Mouse (Mus musculus) ES-Bruce4 (cell line): ENCODE results near the gene Cbx8. TPM values are rescaled to one million over a fixed set of nuclear protein-coding genes. Genes with fewer than 3 reads are reported as not detected.

Experiments
- H3K27ac ChIP-seq: 2 replicates; pipeline ENCODE4 v1.5.1; 2012; ENCODE audit warnings: low read length, inconsistent platforms; ENCODE audit not compliant: insufficient read depth
- H3K27me3 ChIP-seq: 2 replicates; pipeline ENCODE4 v1.6.1; 2012; ENCODE audit warnings: mild to moderate bottlenecking, low read length, inconsistent platforms; ENCODE audit not compliant: control insufficient read depth, poor library complexity, insufficient read depth, severe bottlenecking
- H3K36me3 ChIP-seq: 2 replicates; pipeline ENCODE4 v1.6.1; 2012; ENCODE audit warnings: inconsistent platforms, mild to moderate bottlenecking, low read length, moderate library complexity; ENCODE audit not compliant: control insufficient read depth, poor library complexity, insufficient read depth, severe bottlenecking
- H3K4me1 ChIP-seq: one replicate; pipeline ENCODE4 v1.8.1; 2011; ENCODE audit warnings: low read length; ENCODE audit not compliant: control insufficient read depth, insufficient read depth
- H3K4me3 ChIP-seq: 2 replicates; pipeline ENCODE4 v1.5.1; 2011; ENCODE audit warnings: low read depth, mild to moderate bottlenecking, low read length
- H3K9ac ChIP-seq: 2 replicates; pipeline ENCODE4 v1.6.1; 2012; ENCODE audit warnings: low read depth, mild to moderate bottlenecking, inconsistent platforms; ENCODE audit not compliant: poor library complexity, severe bottlenecking
- H3K9me3 ChIP-seq: replicated peaks from 2 replicates; pipeline ENCODE4 v1.6.1; 2012; ENCODE audit warnings: mild to moderate bottlenecking, low read length, inconsistent platforms; ENCODE audit not compliant: control insufficient read depth, poor library complexity, insufficient read depth, severe bottlenecking
- CTCF ChIP-seq: IDR thresholded peaks from one replicate; pipeline ENCODE4 v1.8.1; 2011; ENCODE audit warnings: low read depth, low read length
- EP300 ChIP-seq: IDR thresholded peaks from 2 replicates; pipeline ENCODE4 v1.6.1; 2011; ENCODE audit warnings: low read depth, low read length; ENCODE audit not compliant: insufficient read depth
- POLR2A ChIP-seq: IDR thresholded peaks from one replicate; pipeline ENCODE4 v1.8.1; 2011; ENCODE audit warnings: low read length; ENCODE audit not compliant: insufficient read depth
- polyA plus RNA-seq: library from polyadenylated mRNA; stranded (reverse); fragments of >200 nt; gene quantifications from 2 replicates; pipeline ENCODE4 v1.2.4, GENCODE M21; 2011; ENCODE audit warnings: low read depth; ENCODE audit not compliant: missing spikeins, insufficient read depth, insufficient read length

The Cbx8 gene
- polyA plus RNA-seq, 1 experiment = 0.75 TPM

DNA sequence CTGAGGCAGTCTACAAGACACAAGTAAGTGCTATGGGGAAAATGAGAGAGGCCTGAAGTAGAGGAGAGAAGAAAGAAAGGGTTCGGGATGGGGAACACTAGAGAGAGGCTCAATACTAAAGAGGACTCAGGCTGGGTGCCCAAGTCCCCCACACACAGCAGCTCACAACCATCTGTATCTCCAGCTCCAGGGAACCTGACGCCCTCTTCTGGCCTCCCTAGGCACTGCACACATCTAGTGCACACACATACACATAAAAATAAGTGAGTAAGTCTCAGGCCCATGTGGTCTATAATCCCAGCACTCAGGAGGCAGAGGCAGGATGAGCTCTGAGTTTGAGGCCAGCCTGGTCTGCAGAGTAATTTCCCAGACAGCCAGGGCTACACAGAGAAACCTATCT, 39.9 kb downstream of the Cbx8 start:
- Histone ChIP-seq H3K27me3 (no peaks in the 10 kb centered on the region), H3K27ac (no peak overlapping the region), H3K9ac (no peak overlapping the region), H3K36me3 (no peaks in the 10 kb centered on the region), H3K4me1 (no peaks in the 10 kb centered on the region), H3K9me3 (no peaks in the 10 kb centered on the region), H3K4me3 (no peak overlapping the region)
- TF ChIP-seq CTCF = peak; percentile 31
- TF ChIP-seq POLR2A = no peak

DNA sequence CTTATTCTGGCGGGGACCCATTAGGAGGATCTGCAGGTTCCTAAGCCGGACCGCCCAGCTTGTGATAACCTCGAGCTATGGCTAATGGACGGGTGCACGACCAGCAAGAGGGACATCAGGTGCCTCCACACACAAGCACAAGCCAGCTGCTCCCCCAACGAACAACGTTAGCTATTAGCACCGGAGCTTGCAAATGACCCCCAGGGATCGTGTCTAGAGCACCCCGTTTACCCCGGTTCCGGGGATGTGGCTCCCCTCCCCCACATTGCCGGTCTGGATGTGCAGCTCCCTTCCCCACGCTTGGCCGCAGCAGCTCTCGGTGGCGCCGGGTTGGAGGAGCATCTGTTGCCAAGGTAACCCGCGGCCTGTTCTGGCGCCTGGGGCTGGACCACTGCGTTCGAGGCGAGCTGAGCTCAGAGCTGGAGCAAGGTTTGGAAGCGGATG, 41.4 kb downstream of the Cbx8 start:
- no peaks in the 10 kb centered on the region for H3K9me3 ChIP-seq
- no peak for TF ChIP-seq EP300
- TF ChIP-seq POLR2A = no peak
- TF ChIP-seq CTCF = no peak
- H3K9ac ChIP-seq = no peak overlapping the region
- peak overlapping the region; percentile 43; the same call in 1 of the 2 replicates for H3K4me3 ChIP-seq
- no peak overlapping the region for H3K27ac ChIP-seq
- H3K27me3 ChIP-seq = no peaks in the 10 kb centered on the region
- no peaks in the 10 kb centered on the region for H3K36me3 ChIP-seq
- no peaks in the 10 kb centered on the region for H3K4me1 ChIP-seq

DNA sequence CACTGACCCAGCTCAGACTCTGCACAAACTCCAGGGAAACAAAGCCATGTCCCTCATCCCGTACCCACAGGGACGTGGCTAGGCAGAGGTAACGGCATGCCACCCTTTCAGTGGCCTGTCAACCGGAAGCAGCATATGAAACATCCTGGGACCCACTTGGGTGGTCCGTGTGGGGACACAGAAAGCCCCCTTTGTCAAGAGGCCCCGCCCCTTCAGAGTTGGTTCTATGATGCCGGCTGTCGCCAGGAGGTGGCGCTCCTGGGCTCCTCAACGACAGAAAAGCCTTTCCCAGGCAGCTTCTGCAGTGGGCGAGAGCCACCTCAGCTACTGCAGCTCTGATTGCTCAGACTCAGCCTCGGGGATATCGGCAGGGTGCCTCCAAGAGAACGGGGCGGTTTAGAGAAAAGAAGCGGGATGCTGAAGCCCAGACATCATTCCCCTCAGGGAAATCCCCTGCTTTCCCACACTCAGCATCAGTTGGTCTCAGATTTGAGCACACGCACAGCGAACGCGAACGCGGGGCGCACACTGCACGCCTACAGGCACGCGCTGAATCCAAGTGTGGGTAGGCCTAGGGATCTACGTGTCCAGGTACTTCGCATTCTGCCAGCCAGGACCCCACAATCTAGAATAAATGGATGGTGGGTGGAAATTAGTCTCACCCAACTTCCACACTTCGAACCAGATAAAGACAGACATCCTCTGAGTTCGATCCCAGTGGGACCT, 42.1 kb downstream of the Cbx8 start:
- no peaks in the 10 kb centered on the region for H3K4me1 ChIP-seq
- peak overlapping the region; percentile 43 for H3K4me3 ChIP-seq
- TF ChIP-seq EP300 (no peak), CTCF (peak; percentile 78)
- H3K36me3 ChIP-seq = no peaks in the 10 kb centered on the region
- no peaks in the 10 kb centered on the region for H3K27me3 ChIP-seq
- H3K9me3 ChIP-seq = no peaks in the 10 kb centered on the region
- no peak overlapping the region for H3K27ac ChIP-seq
- no peak overlapping the region for H3K9ac ChIP-seq

DNA sequence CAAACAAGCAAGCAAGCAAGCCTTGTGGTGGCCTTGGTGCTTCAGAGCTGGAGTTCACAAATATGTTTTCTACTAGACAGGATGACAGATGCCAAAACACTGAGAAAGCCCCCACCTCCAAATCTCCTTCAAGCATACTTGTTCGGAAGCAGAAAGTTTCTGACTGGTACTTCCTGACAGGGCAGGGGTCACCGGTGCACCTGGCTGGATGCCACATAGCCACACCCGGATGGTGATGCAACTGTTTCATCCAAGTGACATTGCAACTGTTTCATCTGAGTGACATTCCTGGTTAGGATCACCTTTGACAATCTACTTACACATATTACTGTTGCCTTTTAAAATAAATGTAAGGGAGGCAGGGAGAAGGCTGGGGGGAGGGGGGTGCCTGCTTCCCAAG, 43.6 kb downstream of the Cbx8 start:
- H3K27ac ChIP-seq = no peak overlapping the region
- TF ChIP-seq POLR2A = no peak
- no peak for TF ChIP-seq EP300
- TF ChIP-seq CTCF = no peak
- H3K9me3 ChIP-seq = no peaks in the 10 kb centered on the region
- H3K9ac ChIP-seq = no peak overlapping the region
- H3K4me3 ChIP-seq = no peak overlapping the region
- no peaks in the 10 kb centered on the region for H3K4me1 ChIP-seq
- no peaks in the 10 kb centered on the region for H3K36me3 ChIP-seq
- H3K27me3 ChIP-seq = no peaks in the 10 kb centered on the region

DNA sequence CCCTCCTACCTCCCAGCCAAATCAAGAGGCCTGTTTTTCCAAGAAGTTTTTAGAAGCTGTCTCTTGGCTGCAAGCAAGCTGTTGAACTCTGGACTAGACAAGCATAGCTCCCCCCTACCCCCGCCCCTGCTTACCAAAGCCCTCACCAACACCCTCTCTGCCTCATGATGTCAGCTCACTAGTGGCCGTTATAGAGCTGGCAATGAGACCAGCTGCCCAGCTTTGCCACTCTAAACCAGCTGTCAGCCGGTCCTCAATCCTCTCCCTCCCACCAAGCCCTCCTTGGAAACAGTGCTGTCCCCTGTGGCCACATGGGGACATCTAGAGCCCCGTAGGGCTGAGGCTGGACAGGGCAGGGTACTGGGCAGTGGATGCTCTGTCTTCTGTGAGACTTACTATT, 45.3 kb downstream of the Cbx8 start:
- Histone ChIP-seq H3K27ac (no peak overlapping the region), H3K36me3 (no peaks in the 10 kb centered on the region)
- TF ChIP-seq POLR2A (no peak), EP300 (no peak), CTCF (no peak)

DNA sequence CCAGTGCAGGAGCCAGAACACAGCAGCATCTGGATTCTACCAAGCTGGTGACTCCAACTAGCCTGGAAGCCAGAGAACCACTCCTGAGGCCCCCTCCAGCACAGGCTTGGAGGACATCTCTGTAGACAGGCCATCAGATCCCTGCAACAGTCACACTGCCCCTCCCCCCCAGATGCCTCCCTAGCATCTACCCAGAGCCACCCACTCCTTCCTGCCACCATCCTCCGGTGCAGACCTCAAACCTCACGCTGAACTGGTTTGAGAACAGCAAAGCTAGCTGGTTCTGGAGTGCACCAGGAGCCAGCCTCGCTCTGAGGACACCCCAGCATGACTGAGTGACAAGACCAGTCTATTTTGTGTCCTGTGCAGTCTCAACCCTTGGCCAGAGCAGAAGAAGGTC, 48.0 kb downstream of the Cbx8 start:
- TF ChIP-seq EP300 (no peak), POLR2A (no peak), CTCF (no peak)
- Histone ChIP-seq H3K27ac (no peak overlapping the region), H3K27me3 (no peaks in the 10 kb centered on the region), H3K4me1 (no peaks in the 10 kb centered on the region), H3K9ac (no peak overlapping the region), H3K36me3 (no peaks in the 10 kb centered on the region), H3K4me3 (no peak overlapping the region), H3K9me3 (no peaks in the 10 kb centered on the region)

More for the DNA sequence above, 45.3 kb downstream of the Cbx8 start:
- no peaks in the 10 kb centered on the region for H3K9me3 ChIP-seq
- H3K27me3 ChIP-seq = no peaks in the 10 kb centered on the region
- no peak overlapping the region for H3K4me3 ChIP-seq
- no peak overlapping the region for H3K9ac ChIP-seq
- H3K4me1 ChIP-seq = no peaks in the 10 kb centered on the region
